Mouse (Mus musculus): ENCODE measurements around the gene Adam22. TPM values are rescaled to one million over a fixed set of nuclear protein-coding genes. Genes with fewer than 3 reads are reported as not detected.
"Not testable (repeated sequence)": the region's sequence is repeated elsewhere in the genome, so short reads cannot be mapped to it uniquely, and the experiment has no call there.

Gene Adam22
- polyA plus RNA-seq, 1 experiment = 5.6 TPM

GRCm38 (mm10) chr5:8227073-8227472 lies 140.9 kb downstream of the Adam22 start:
- no peak for TF ChIP-seq EP300 (IDR thresholded peaks at IDR 0.05; ENCODE audit: insufficient read depth, low read depth, low read length)
- no peak for TF ChIP-seq POLR2A (IDR thresholded peaks at IDR 0.05; ENCODE audit: insufficient read depth, low read length)
- TF ChIP-seq CTCF (IDR thresholded peaks at IDR 0.05; ENCODE audit: low read depth, low read length) = no peak
- Histone ChIP-seq H3K4me1 (ENCODE audit: control insufficient read depth, insufficient read depth, low read length) (no peaks in the 10 kb centered on the region), H3K27ac (ENCODE audit: insufficient read depth, low read length) (no peak overlapping the region), H3K4me3 (ENCODE audit: low read depth, low read length) (no peak overlapping the region), H3K36me3 (ENCODE audit: control insufficient read depth, insufficient read depth, low read length, poor library complexity, severe bottlenecking) (no peaks in the 10 kb centered on the region), H3K27me3 (ENCODE audit: control insufficient read depth, insufficient read depth, low read length, poor library complexity, severe bottlenecking) (no peaks in the 10 kb centered on the region), H3K9me3 (replicated peaks; ENCODE audit: control insufficient read depth, insufficient read depth, low read length, poor library complexity, severe bottlenecking) (no peaks in the 10 kb centered on the region), H3K9ac (ENCODE audit: low read depth, poor library complexity, severe bottlenecking) (no peak overlapping the region)

- Histone ChIP-seq H3K9ac (ENCODE audit: low read depth, poor library complexity, severe bottlenecking) (no peak overlapping the region), H3K9me3 (replicated peaks; ENCODE audit: control insufficient read depth, insufficient read depth, low read length, poor library complexity, severe bottlenecking) (no peaks in the 10 kb centered on the region), H3K4me3 (ENCODE audit: low read depth, low read length) (no peak overlapping the region), H3K36me3 (ENCODE audit: control insufficient read depth, insufficient read depth, low read length, poor library complexity, severe bottlenecking) (no peaks in the 10 kb centered on the region), H3K27me3 (ENCODE audit: control insufficient read depth, insufficient read depth, low read length, poor library complexity, severe bottlenecking) (no peaks in the 10 kb centered on the region), H3K4me1 (ENCODE audit: control insufficient read depth, insufficient read depth, low read length) (no peaks in the 10 kb centered on the region), H3K27ac (ENCODE audit: insufficient read depth, low read length) (no peak overlapping the region)
- TF ChIP-seq EP300 (IDR thresholded peaks at IDR 0.05; ENCODE audit: insufficient read depth, low read depth, low read length) = no peak
- no peak for TF ChIP-seq POLR2A (IDR thresholded peaks at IDR 0.05; ENCODE audit: insufficient read depth, low read length)
- TF ChIP-seq CTCF (IDR thresholded peaks at IDR 0.05; ENCODE audit: low read depth, low read length) = no peak
These were observed 143.6 kb downstream of the Adam22 start for GRCm38 (mm10) chr5:8224321-8224705.

GRCm38 (mm10) chr5:8223597-8224320 lies 144.2 kb downstream of the Adam22 start:
- Histone ChIP-seq H3K36me3 (ENCODE audit: control insufficient read depth, insufficient read depth, low read length, poor library complexity, severe bottlenecking) (no peaks in the 10 kb centered on the region), H3K27me3 (ENCODE audit: control insufficient read depth, insufficient read depth, low read length, poor library complexity, severe bottlenecking) (no peaks in the 10 kb centered on the region), H3K4me1 (ENCODE audit: control insufficient read depth, insufficient read depth, low read length) (no peaks in the 10 kb centered on the region), H3K9me3 (replicated peaks; ENCODE audit: control insufficient read depth, insufficient read depth, low read length, poor library complexity, severe bottlenecking) (no peaks in the 10 kb centered on the region), H3K27ac (ENCODE audit: insufficient read depth, low read length) (no peak overlapping the region), H3K4me3 (ENCODE audit: low read depth, low read length) (no peak overlapping the region), H3K9ac (ENCODE audit: low read depth, poor library complexity, severe bottlenecking) (no peak overlapping the region)
- TF ChIP-seq CTCF (IDR thresholded peaks at IDR 0.05; ENCODE audit: low read depth, low read length) (no peak), EP300 (IDR thresholded peaks at IDR 0.05; ENCODE audit: insufficient read depth, low read depth, low read length) (no peak), POLR2A (IDR thresholded peaks at IDR 0.05; ENCODE audit: insufficient read depth, low read length) (no peak)

GRCm38 (mm10) chr5:8221630-8222029 lies 146.3 kb downstream of the Adam22 start:
- Histone ChIP-seq H3K36me3 (ENCODE audit: control insufficient read depth, insufficient read depth, low read length, poor library complexity, severe bottlenecking) (no peaks in the 10 kb centered on the region), H3K27ac (ENCODE audit: insufficient read depth, low read length) (no peak overlapping the region), H3K4me3 (ENCODE audit: low read depth, low read length) (no peak overlapping the region), H3K27me3 (ENCODE audit: control insufficient read depth, insufficient read depth, low read length, poor library complexity, severe bottlenecking) (no peaks in the 10 kb centered on the region), H3K9me3 (replicated peaks; ENCODE audit: control insufficient read depth, insufficient read depth, low read length, poor library complexity, severe bottlenecking) (no peaks in the 10 kb centered on the region), H3K9ac (ENCODE audit: low read depth, poor library complexity, severe bottlenecking) (no peak overlapping the region), H3K4me1 (ENCODE audit: control insufficient read depth, insufficient read depth, low read length) (no peaks in the 10 kb centered on the region)
- TF ChIP-seq CTCF (IDR thresholded peaks at IDR 0.05; ENCODE audit: low read depth, low read length) (no peak), POLR2A (IDR thresholded peaks at IDR 0.05; ENCODE audit: insufficient read depth, low read length) (no peak), EP300 (IDR thresholded peaks at IDR 0.05; ENCODE audit: insufficient read depth, low read depth, low read length) (no peak)

GRCm38 (mm10) chr5:8215841-8216240 lies 152.1 kb downstream of the Adam22 start:
- H3K36me3 ChIP-seq (ENCODE audit: control insufficient read depth, insufficient read depth, low read length, poor library complexity, severe bottlenecking) = no peaks in the 10 kb centered on the region
- TF ChIP-seq EP300 (IDR thresholded peaks at IDR 0.05; ENCODE audit: insufficient read depth, low read depth, low read length) (no peak), CTCF (IDR thresholded peaks at IDR 0.05; ENCODE audit: low read depth, low read length) (no peak), POLR2A (IDR thresholded peaks at IDR 0.05; ENCODE audit: insufficient read depth, low read length) (no peak)
- H3K4me3 ChIP-seq (ENCODE audit: low read depth, low read length) = no peak overlapping the region
- no peaks in the 10 kb centered on the region for H3K4me1 ChIP-seq (ENCODE audit: control insufficient read depth, insufficient read depth, low read length)
- no peak overlapping the region for H3K9ac ChIP-seq (ENCODE audit: low read depth, poor library complexity, severe bottlenecking)
- no peak overlapping the region for H3K27ac ChIP-seq (ENCODE audit: insufficient read depth, low read length)
- H3K9me3 ChIP-seq (replicated peaks; ENCODE audit: control insufficient read depth, insufficient read depth, low read length, poor library complexity, severe bottlenecking) = no peaks in the 10 kb centered on the region
- H3K27me3 ChIP-seq (ENCODE audit: control insufficient read depth, insufficient read depth, low read length, poor library complexity, severe bottlenecking) = no peaks in the 10 kb centered on the region

GRCm38 (mm10) chr5:8184992-8185391 lies 183.0 kb downstream of the Adam22 start:
- not testable (repeated sequence) for H3K4me1 ChIP-seq (ENCODE audit: control insufficient read depth, insufficient read depth, low read length); H3K27me3 ChIP-seq (ENCODE audit: control insufficient read depth, insufficient read depth, low read length, poor library complexity, severe bottlenecking); H3K27ac ChIP-seq (ENCODE audit: insufficient read depth, low read length); H3K4me3 ChIP-seq (ENCODE audit: low read depth, low read length); H3K9me3 ChIP-seq (replicated peaks; ENCODE audit: control insufficient read depth, insufficient read depth, low read length, poor library complexity, severe bottlenecking); H3K9ac ChIP-seq (ENCODE audit: low read depth, poor library complexity, severe bottlenecking); H3K36me3 ChIP-seq (ENCODE audit: control insufficient read depth, insufficient read depth, low read length, poor library complexity, severe bottlenecking)
